Mouse (Mus musculus): ENCODE data around the gene Acap3. TPM values are rescaled to one million over a fixed set of nuclear protein-coding genes. Genes with fewer than 3 reads are reported as not detected.

The Acap3 gene
- 15.1 and 30.6 TPM in 2 replicates for polyA plus RNA-seq (2011; ENCODE audit: insufficient read depth, insufficient read length, low replicate concordance, missing spikeins)

GRCm38 (mm10) chr4:155891551-155892001 is at the start of gene Acap3, which contains the start of gene Pusl1:
TSS of gene Acap3 (plus strand) at chr4:155891822.
TSS of gene Pusl1 (minus strand) at chr4:155891781.
- Histone ChIP-seq H3K27ac (ENCODE audit: control insufficient read depth, insufficient read depth, low read depth, low read length, poor library complexity) (peak within 1 kb of the TSS; percentile 100), H3K4me3 (replicated peaks; ENCODE audit: control insufficient read depth, low read depth, low read length) (peak within 1 kb of the TSS; percentile 99), H3K4me1 (ENCODE audit: control insufficient read depth, insufficient read depth, low read length) (peaks cover 5% of the 10 kb centered on the region)
- TF ChIP-seq CTCF (IDR thresholded peaks at IDR 0.05; ENCODE audit: control insufficient read depth, insufficient read depth, low read length), result 0 out of 2 replicates have a peak, but pooled peaks have one; percentile 2
- 0 out of 2 replicates have a peak, but pooled peaks have one; percentile 3 for TF ChIP-seq POLR2A (IDR thresholded peaks at IDR 0.05; ENCODE audit: borderline replicate concordance, control insufficient read depth, low read depth, low read length)
- WGBS, result under 1% methylated on average over 52 of the region's 52 CpGs

GRCm38 (mm10) chr4:155843231-155843630 is 48.4 kb upstream of the Acap3 start:
- Histone ChIP-seq H3K27ac (ENCODE audit: control insufficient read depth, insufficient read depth, low read depth, low read length, poor library complexity) (no peak overlapping the region), H3K4me3 (replicated peaks; ENCODE audit: control insufficient read depth, low read depth, low read length) (no peak overlapping the region), H3K4me1 (ENCODE audit: control insufficient read depth, insufficient read depth, low read length) (no peaks in the 10 kb centered on the region; the same call in 1 of the 2 replicates)
- no peak for TF ChIP-seq POLR2A (IDR thresholded peaks at IDR 0.05; ENCODE audit: borderline replicate concordance, control insufficient read depth, low read depth, low read length)
- no peak for TF ChIP-seq CTCF (IDR thresholded peaks at IDR 0.05; ENCODE audit: control insufficient read depth, insufficient read depth, low read length)
- 87% methylated on average over 5 of the region's 5 CpGs for whole genome bisulfite sequencing

- Histone ChIP-seq H3K4me3 (replicated peaks; ENCODE audit: control insufficient read depth, low read depth, low read length) (peak within 1 kb of the TSS; percentile 98), H3K4me1 (ENCODE audit: control insufficient read depth, insufficient read depth, low read length) (peaks cover 3% of the 10 kb centered on the region), H3K27ac (ENCODE audit: control insufficient read depth, insufficient read depth, low read depth, low read length, poor library complexity) (peak within 1 kb of the TSS; percentile 69)
- WGBS, result 4% methylated on average over 62 of the region's 65 CpGs
- TF ChIP-seq POLR2A (IDR thresholded peaks at IDR 0.05; ENCODE audit: borderline replicate concordance, control insufficient read depth, low read depth, low read length), result peak; percentile 30; the same call in 1 of the 2 replicates
- peak; percentile 38; the same call in 1 of the 2 replicates for TF ChIP-seq CTCF (IDR thresholded peaks at IDR 0.05; ENCODE audit: control insufficient read depth, insufficient read depth, low read length)
Observed at GRCm38 (mm10) chr4:155846871-155847578, 44.6 kb upstream of the Acap3 start, which contains the start of gene Dvl1. TSS of gene Dvl1 (plus strand) at chr4:155847402.

- TF ChIP-seq POLR2A (IDR thresholded peaks at IDR 0.05; ENCODE audit: borderline replicate concordance, control insufficient read depth, low read depth, low read length) (peak; percentile 28; the same call in 1 of the 2 replicates), CTCF (IDR thresholded peaks at IDR 0.05; ENCODE audit: control insufficient read depth, insufficient read depth, low read length) (0 out of 2 replicates have a peak, but pooled peaks have one; percentile 2)
- H3K4me1 ChIP-seq (ENCODE audit: control insufficient read depth, insufficient read depth, low read length), result peaks cover 3% of the 10 kb centered on the region
- WGBS, result 6% methylated on average over 69 of the region's 69 CpGs
- H3K27ac ChIP-seq (ENCODE audit: control insufficient read depth, insufficient read depth, low read depth, low read length, poor library complexity), result peak overlapping the region; percentile 69; the same call in 1 of the 2 replicates
- peak overlapping the region; percentile 98 for H3K4me3 ChIP-seq (replicated peaks; ENCODE audit: control insufficient read depth, low read depth, low read length)
Observed at GRCm38 (mm10) chr4:155847591-155848352, 43.9 kb upstream of the Acap3 start.

- 67% methylated on average over 7 of the region's 7 CpGs for WGBS
- peaks cover 3% of the 10 kb centered on the region for H3K4me1 ChIP-seq (ENCODE audit: control insufficient read depth, insufficient read depth, low read length)
- TF ChIP-seq CTCF (IDR thresholded peaks at IDR 0.05; ENCODE audit: control insufficient read depth, insufficient read depth, low read length), result no peak
- TF ChIP-seq POLR2A (IDR thresholded peaks at IDR 0.05; ENCODE audit: borderline replicate concordance, control insufficient read depth, low read depth, low read length), result no peak
- peak overlapping the region; percentile 33 for H3K4me3 ChIP-seq (replicated peaks; ENCODE audit: control insufficient read depth, low read depth, low read length)
- H3K27ac ChIP-seq (ENCODE audit: control insufficient read depth, insufficient read depth, low read depth, low read length, poor library complexity), result no peak overlapping the region
Observed at GRCm38 (mm10) chr4:155848434-155849095, 43.1 kb upstream of the Acap3 start.

GRCm38 (mm10) chr4:155849391-155849790 is 42.2 kb upstream of the Acap3 start:
- TF ChIP-seq CTCF (IDR thresholded peaks at IDR 0.05; ENCODE audit: control insufficient read depth, insufficient read depth, low read length) (no peak), POLR2A (IDR thresholded peaks at IDR 0.05; ENCODE audit: borderline replicate concordance, control insufficient read depth, low read depth, low read length) (no peak)
- peaks cover 3% of the 10 kb centered on the region for H3K4me1 ChIP-seq (ENCODE audit: control insufficient read depth, insufficient read depth, low read length)
- no peak overlapping the region for H3K27ac ChIP-seq (ENCODE audit: control insufficient read depth, insufficient read depth, low read depth, low read length, poor library complexity)
- no peak overlapping the region for H3K4me3 ChIP-seq (replicated peaks; ENCODE audit: control insufficient read depth, low read depth, low read length)
- WGBS, result 81% methylated on average over 2 of the region's 2 CpGs

- WGBS, result 68% methylated on average over 3 of the region's 3 CpGs
- no peak for TF ChIP-seq CTCF (IDR thresholded peaks at IDR 0.05; ENCODE audit: control insufficient read depth, insufficient read depth, low read length)
- TF ChIP-seq POLR2A (IDR thresholded peaks at IDR 0.05; ENCODE audit: borderline replicate concordance, control insufficient read depth, low read depth, low read length), result no peak
- H3K27ac ChIP-seq (ENCODE audit: control insufficient read depth, insufficient read depth, low read depth, low read length, poor library complexity), result no peak overlapping the region
- no peak overlapping the region for H3K4me3 ChIP-seq (replicated peaks; ENCODE audit: control insufficient read depth, low read depth, low read length)
- H3K4me1 ChIP-seq (ENCODE audit: control insufficient read depth, insufficient read depth, low read length), result peaks cover 3% of the 10 kb centered on the region
Observed at GRCm38 (mm10) chr4:155849792-155850451, 41.7 kb upstream of the Acap3 start.

All from bone marrow, adult 2 months (tissue).